Mouse (Mus musculus): ENCODE data around the gene Gm45713.

GRCm38 (mm10) chr7:45145460-45145859, 9.4 kb upstream of the Gm45713 start:
- TF ChIP-seq EP300 (IDR thresholded peaks at IDR 0.05; ENCODE audit: low read depth in 1 of 2, low read length in 2 of 2) (no peak), BHLHE40 (IDR thresholded peaks at IDR 0.05; ENCODE audit: borderline replicate concordance, low read depth, low read length) (no peak), POLR2AphosphoS5 (IDR thresholded peaks at IDR 0.05; ENCODE audit: borderline replicate concordance, low read depth, low read length) (no peak), MAX (IDR thresholded peaks at IDR 0.05; ENCODE audit: low read length) (no peak), CTCF (IDR thresholded peaks at IDR 0.05 in 2 of 3, conservative IDR thresholded peaks at IDR 0.05 in 1 of 3; ENCODE audit: control insufficient read depth in 1 of 3, insufficient read depth in 1 of 3, low read depth in 2 of 3, low read length in 3 of 3, poor library complexity in 1 of 3, severe bottlenecking in 1 of 3) (no peak), E2F4 (IDR thresholded peaks at IDR 0.05; ENCODE audit: borderline replicate concordance, low read depth, low read length) (no peak), ETS1 (IDR thresholded peaks at IDR 0.05; ENCODE audit: low read depth, low read length) (no peak), POLR2A (IDR thresholded peaks at IDR 0.05; ENCODE audit: control insufficient read depth in 1 of 2, insufficient read depth in 1 of 2, low read depth in 1 of 2, low read length in 2 of 2, poor library complexity in 1 of 2) (no peak), GATA1 (IDR thresholded peaks at IDR 0.05; ENCODE audit: low read depth, low read length) (no peak), MXI1 (IDR thresholded peaks at IDR 0.05; ENCODE audit: low read depth, low read length) (no peak), MAZ (IDR thresholded peaks at IDR 0.05; ENCODE audit: low read depth, low read length) (no peak)

All from MEL (cell line).